Mouse (Mus musculus) adrenal gland, postnatal 4 days (tissue): ENCODE data around the gene Fam163a. TPM values are rescaled to one million over a fixed set of nuclear protein-coding genes. Genes with fewer than 3 reads are reported as not detected.
A peak's percentile ranks its signal among the peaks of the same experiment; 100 is the strongest.
"Not testable (repeated sequence)": the region's sequence is repeated elsewhere in the genome, so short reads cannot be mapped to it uniquely, and the experiment has no call there.

Experiments used
- DNase-seq, 2 experiments: peaks; one replicate each; pipeline ENCODE4 v3.0.0; 2021 to 2022; ENCODE audit warnings: low spot score in 2 of 2, mixed read lengths in 2 of 2
- total RNA-seq, 2 experiments: library from RNA; stranded (reverse); gene quantifications; 2 replicates each; pipeline ENCODE4 v1.2.3; 2021

Fam163a gene
- total RNA-seq, 2 experiments from 2014 or later, result 22.8 to 25.6 TPM

GRCm38 (mm10) chr1:156085770-156086169 is 119.1 kb downstream of the Fam163a start:
- DNase-seq, result no peak

GRCm38 (mm10) chr1:156084603-156085002 is 120.2 kb downstream of the Fam163a start:
- DNase-seq, result no peak

GRCm38 (mm10) chr1:156077655-156078054 is 127.2 kb downstream of the Fam163a start:
- no peak for DNase-seq

GRCm38 (mm10) chr1:156076474-156076873 is 128.4 kb downstream of the Fam163a start:
- no peak for DNase-seq

- DNase-seq, result no peak
These were observed 130.3 kb downstream of the Fam163a start for GRCm38 (mm10) chr1:156074575-156074974.

- DNase-seq, result no peak
These were observed 131.5 kb downstream of the Fam163a start for GRCm38 (mm10) chr1:156073169-156073821.

GRCm38 (mm10) chr1:156070106-156070505 is 134.7 kb downstream of the Fam163a start:
- no peak for DNase-seq

- DNase-seq, result no peak
These were observed 138.7 kb downstream of the Fam163a start for GRCm38 (mm10) chr1:156066133-156066532.

GRCm38 (mm10) chr1:156062193-156062592 is 142.6 kb downstream of the Fam163a start:
- no peak for DNase-seq

GRCm38 (mm10) chr1:156058207-156058606 is 146.6 kb downstream of the Fam163a start:
- no peak for DNase-seq

GRCm38 (mm10) chr1:156046688-156047087 is 158.1 kb downstream of the Fam163a start:
- DNase-seq, result no peak

GRCm38 (mm10) chr1:156044211-156044611 is 160.6 kb downstream of the Fam163a start:
- no peak for DNase-seq

GRCm38 (mm10) chr1:156043027-156043426 is 161.8 kb downstream of the Fam163a start:
- no peak for DNase-seq

- DNase-seq, result no peak
These were observed 162.3 kb downstream of the Fam163a start for GRCm38 (mm10) chr1:156042481-156042880.

- DNase-seq, result no peak
These were observed 163.2 kb downstream of the Fam163a start for GRCm38 (mm10) chr1:156041451-156042241.

- DNase-seq, result peak; percentile 57 to 81
These were observed 164.0 kb downstream of the Fam163a start for GRCm38 (mm10) chr1:156040731-156041401.

- DNase-seq, result not testable (repeated sequence)
These were observed 164.8 kb downstream of the Fam163a start for GRCm38 (mm10) chr1:156039989-156040388.

GRCm38 (mm10) chr1:156037144-156037583 is 167.7 kb downstream of the Fam163a start:
- DNase-seq, result no peak

GRCm38 (mm10) chr1:156035930-156036737 is 168.7 kb downstream of the Fam163a start, which contains the start of gene Tor1aip1:
Gene Tor1aip1 (minus strand): TSS chr1:156036480.
- peak; percentile 91 to 94 for DNase-seq

GRCm38 (mm10) chr1:156035269-156035929 is 169.4 kb downstream of the Fam163a start, which contains the start of gene Tor1aip2:
Gene Tor1aip2 (plus strand): TSS chr1:156035403.
- peak; percentile 67 to 71 for DNase-seq
